Mouse (Mus musculus): ENCODE results near the gene Rita1.
A peak's percentile ranks its signal among the peaks of the same experiment; 100 is the strongest.

Gene Rita1

DNA sequence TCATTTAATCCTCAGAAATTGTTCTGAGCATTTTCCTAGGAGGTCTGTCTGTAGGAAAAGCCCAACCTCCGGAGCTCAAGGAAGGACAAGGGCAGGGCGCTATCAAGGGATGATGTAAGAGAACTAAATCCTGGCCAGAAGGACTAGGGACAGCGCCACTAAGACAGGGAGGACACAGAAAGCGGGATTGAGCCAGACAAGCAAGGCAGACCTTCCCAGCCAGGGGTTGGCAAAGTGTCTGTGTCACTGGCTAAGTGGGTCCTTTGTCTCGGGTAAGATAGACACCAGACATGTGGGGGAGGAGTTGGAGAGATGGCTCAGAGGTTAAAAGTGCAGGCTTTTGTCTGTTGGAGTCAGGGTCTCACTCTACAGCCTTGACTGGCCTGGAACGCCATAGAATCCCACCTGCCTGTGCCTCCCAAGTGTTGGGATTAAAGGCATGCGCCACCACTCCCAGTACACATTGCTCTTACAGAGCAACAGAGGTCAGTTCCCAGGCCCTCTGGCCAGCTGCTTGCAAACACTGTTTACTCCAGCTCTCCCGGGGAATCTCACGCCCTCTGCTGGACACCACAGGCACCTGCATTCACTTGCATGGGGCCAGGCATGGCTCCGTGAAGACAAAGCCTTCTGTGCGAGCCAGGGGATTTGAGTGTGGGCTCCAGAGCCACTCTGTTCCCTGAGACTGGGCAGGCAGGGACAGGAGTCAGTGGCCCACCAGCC, 11.3 kb downstream of the Rita1 start:
- DNase-seq (ENCODE audit: low spot score), result peak; percentile 44

DNA sequence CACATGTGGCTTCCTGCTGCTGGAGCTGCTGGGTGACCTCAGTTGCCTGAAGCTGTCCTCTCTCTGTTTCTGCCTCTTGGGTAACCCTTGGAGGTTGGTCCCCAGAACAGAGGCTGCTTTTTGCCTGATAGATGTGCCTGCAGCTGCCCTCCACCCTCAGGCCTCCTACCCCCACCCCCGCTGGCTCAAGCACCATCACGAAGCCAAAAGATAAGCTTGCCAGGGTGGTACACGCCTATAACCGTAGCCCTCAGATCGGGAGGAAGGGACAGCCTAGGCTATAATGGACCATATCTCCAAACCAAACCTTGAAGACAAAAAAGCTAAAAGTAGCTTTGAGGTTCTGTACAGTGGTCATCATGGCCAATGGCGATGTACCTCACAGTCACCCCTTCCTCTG, 12.8 kb downstream of the Rita1 start:
- DNase-seq (ENCODE audit: low spot score), result no peak

DNA sequence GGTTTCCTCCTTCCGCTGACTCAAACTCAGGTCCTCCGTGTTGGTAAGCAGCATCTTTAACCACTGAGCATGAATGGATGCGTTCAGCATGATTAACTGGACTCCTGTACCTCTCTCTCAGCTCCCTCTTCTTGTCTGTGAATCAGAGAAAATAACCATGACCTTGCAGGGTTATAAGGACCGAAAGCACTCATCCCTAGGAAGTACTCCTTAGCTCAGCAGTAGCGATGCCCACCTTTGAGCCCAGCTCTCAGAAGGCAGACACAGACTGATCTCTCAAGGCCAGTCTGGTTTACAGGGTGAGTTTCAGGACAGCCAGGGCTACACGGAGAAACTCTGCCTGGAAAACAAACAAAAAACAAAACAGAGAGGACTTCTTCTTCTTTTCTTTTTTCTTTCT, 17.9 kb downstream of the Rita1 start:
- no peak for DNase-seq (ENCODE audit: low spot score)

DNA sequence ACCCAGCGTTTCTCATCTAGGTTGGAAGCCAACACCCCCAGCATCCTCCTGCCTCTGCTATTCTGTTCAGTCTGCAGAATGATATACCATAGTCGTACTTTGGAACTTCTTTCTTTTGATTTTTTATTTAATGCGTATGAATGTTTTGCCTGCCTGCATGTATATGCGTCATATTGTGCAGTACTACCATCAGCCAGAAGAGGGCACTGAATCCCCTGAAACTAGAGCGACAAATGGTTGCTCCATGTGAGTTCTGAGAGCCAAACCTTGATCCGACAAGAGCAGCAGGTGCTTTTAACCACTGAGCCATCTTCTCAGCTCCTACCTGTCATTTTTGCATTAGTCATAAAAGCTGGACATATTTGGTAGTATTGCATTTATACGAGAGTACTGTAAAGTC, 20.2 kb downstream of the Rita1 start:
- DNase-seq (ENCODE audit: low spot score), result no peak

DNA sequence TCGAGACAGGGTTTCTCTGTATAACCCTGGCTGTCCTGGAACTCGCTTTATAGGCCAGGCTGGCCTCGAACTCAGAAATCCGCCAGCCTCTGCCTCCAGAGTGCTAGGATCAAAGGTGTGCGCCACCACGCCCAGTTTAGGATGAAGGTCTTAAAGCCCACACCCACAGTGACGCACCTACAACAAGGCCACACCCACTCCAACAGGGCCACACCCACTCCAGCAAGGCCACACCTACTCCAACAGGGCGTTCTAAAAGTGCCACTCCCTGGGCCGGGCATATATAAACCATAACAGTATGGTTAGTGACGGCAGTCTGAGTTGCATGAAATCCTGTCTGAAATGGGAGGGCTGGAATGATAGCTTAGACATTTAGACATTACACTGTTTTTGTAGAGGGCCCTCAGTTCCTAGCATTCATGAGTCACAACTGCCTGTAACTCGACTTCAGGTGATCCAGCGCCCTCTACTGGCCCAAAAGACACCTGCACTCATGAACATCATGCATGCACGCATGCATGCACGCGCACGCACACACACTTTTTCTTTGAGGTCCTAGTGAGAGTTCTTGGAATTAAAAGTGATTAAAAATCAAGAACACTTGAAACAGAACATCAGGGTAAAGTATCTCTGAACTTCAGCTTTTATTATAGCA, 21.9 kb downstream of the Rita1 start:
- no peak for DNase-seq (ENCODE audit: low spot score)

DNA sequence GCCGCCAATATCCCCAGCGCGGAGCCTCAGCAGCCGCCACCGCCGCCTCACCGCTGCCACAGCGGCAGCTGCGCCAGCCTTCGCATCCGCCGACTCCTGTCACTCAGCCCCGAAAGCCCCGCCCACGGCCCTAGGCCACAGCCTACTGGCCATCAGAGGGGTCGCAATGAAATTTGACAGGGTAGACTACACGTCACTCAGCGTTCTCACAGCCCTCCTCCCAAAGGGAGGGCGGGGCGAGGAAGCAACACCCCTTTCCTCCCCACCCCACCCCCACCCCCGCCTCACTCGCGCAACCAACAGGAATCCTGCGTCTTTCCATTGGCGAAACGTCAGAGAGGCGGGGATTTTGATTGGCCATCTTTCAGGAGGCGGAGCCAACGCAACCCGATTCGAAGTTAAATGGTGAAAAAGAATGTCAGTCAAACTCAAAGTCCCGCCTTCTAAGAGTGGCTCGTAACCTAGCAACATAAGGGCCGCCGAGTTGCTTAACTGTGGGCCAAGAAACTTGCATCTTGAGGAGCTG, 23.8 kb downstream of the Rita1 start, which contains the start of the genes Tpcn1 and Iqcd:
Tpcn1 (minus strand) TSS at position 105 of the 526 bp plus-strand sequence.
Iqcd (plus strand) TSS at position 448 of the 526 bp plus-strand sequence.
- DNase-seq (ENCODE audit: low spot score), result peak; percentile 100

DNA sequence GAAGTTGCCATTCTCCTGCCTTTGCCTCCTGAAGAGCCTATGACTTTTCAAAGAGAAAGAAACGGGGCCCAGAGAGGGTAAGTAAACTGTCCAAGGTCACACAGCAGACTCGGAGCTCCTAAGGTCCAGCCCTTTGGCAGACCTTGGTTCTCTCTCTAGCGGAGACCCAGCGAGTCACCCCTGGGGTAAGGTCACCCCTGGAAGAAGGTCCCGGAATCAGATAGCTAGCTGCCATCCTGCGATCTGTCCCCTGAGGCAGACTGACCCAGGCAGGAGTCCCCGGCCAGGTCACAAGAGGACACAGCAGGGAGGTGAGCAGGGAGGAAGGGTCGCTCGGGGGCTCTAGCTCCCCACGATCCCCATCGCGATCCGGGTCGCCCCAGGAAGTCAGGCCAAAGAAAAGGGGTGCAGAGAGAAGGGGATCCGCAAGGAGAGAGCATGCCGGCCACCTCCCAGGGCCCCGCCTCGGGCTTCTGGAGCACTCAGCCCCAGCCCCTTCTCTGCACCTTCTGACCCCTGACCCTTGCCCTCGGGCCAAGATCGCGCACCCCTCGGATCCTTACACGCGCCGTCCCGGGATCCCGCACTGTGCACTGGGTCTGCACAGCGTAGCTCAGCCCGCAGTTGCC, 24.3 kb downstream of the Rita1 start:
- no peak for DNase-seq (ENCODE audit: low spot score)

DNA sequence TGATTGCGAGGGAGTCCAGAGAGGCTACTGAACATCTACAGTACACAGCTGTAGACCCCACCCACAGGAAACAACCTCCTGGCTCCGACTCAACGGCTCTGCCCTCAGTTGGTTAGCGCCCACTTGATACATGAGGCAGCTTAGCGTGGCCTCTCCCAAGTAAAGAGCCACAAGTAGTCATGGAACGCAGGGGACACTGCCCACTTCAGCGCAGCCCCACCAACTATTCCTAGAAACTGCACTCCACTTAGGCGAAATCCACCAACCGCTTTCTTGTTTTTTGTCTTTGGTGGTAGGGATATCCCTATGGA, 24.8 kb downstream of the Rita1 start:
- DNase-seq (ENCODE audit: low spot score), result peak; percentile 49

DNA sequence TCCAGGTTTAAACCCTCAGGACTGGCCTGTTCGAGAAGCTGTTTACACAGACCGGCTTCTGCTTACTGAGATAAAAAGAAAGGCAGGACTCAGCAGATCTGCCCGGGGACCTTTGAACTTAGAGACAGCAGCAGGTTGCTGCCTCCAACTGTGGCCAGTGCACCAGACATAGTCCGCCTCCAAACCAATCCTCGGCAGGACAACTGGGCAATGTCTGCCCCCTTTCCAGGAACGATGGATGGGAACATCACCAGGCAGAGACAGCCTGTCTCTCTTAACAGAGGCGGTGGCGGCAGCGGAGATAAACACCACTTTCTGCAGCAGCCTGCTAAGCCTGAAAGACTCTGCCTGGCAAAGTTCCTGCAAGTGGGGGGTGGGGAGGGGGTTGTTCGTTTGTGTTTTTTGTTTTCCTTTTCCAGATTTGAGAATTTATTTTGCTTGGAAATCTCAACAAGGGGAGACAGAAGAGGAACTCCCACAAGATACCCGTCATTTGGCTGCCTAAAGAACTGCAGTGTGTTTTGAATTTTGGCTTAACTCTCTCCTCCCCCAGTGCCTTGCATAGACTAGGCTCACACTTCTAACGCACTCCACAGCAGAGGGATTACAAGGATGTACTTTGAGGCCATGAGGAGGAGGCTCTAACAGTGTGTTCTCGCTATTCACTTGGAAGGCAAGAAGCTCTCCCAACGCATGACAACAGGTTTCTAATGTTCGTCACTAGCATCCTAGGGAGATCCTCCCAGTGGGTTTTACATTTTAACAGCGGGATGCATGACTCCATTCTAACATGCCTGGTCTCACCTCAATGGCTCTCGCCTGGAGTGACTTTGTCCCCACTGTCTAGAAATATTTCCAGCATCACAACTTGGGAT, 25.4 kb downstream of the Rita1 start:
- DNase-seq (ENCODE audit: low spot score), result peak; percentile 92

DNA sequence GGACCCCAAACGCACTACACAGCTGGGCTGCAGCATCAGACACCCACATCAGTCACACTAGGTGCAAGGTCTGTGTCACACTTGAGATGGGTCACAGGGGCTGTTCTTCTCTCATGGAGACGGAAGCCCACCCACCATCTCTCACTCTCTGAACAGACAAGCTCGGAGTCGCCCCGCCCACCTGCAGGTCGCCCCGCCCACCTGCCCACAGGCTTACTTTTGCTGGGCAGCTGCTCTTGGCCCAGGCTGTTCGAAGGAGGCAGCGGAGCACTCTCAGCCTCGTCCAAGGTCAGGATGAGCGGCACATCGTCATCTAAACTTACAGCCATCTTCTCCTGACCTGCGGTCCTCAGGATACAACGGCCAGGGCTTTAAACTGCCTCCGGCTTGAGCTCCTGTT, 27.4 kb downstream of the Rita1 start:
- peak; percentile 47 for DNase-seq (ENCODE audit: low spot score)

DNA sequence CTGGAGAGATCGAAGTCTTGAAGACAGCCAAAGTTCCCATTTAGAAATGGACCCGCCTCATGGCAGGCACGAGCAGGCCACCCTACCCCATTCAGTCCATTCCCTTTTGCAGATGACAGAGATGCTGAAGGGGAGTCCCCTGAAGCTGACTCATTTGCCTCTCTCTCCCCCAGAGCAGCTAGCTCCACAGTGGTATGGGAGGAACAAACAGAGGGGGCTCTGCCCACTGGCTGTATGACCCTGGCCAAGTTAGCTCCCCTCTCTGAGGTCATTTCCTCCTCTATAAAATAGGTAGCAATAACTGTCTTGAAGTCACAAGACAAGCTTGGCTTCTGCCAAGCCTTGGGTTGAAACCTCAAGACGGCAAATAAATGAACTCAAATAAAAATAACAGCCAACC, 28.9 kb downstream of the Rita1 start:
- no peak for DNase-seq (ENCODE audit: low spot score)

DNA sequence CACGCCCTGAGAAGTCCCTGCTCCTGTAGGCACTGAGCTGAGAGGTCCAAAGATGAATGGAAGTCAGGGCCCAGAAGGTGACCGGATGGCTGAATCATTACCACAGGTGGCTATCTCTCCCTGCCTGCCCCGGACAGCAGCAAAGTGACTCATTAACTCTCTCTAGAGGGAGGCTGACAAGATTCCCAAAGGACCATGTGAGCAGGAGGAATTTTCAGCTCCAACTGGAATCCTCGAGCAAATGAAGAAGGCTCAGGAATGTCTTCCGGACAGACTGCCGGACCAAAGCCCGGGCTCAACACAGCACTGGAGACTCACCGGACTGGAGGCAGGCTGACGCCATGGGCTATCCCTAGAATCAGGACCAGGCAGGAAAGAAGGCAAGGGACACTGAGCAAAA, 30.4 kb downstream of the Rita1 start:
- peak; percentile 84 for DNase-seq (ENCODE audit: low spot score)

DNA sequence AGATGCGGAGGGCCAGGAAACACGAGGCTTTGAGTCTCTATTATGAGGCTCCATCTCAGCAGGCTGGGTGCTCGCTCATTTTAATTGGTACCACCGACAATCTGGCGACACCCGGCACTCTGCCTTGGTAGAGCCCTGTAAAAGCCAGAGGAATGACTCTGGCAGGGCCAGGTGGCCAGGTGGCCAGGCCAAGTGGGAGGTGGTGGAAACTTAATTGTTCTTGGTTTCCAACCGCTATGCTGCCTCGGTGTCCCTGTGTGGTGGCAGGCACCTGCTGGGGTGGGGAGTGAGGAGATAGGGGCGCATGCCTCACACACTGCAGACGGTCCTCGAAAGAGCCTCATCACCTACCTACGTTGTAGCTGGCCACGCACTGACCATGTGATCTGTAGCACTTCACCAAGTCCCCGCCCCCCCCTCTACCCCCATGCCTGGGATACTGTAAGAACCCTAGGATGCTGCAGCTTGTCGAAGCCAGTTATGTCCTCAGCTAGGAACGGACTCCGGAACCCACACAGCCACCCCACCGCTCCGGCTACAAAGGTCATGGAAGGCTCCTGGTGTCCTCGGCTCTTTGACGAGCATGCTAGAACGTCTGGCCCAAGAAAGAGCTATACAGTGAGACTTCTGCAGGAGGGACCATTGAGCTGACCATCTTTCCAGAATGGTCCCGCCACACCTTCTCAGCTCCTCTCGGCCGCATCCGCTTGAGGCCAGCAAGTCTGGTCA, 32.3 kb downstream of the Rita1 start:
- DNase-seq (ENCODE audit: low spot score), result no peak

DNA sequence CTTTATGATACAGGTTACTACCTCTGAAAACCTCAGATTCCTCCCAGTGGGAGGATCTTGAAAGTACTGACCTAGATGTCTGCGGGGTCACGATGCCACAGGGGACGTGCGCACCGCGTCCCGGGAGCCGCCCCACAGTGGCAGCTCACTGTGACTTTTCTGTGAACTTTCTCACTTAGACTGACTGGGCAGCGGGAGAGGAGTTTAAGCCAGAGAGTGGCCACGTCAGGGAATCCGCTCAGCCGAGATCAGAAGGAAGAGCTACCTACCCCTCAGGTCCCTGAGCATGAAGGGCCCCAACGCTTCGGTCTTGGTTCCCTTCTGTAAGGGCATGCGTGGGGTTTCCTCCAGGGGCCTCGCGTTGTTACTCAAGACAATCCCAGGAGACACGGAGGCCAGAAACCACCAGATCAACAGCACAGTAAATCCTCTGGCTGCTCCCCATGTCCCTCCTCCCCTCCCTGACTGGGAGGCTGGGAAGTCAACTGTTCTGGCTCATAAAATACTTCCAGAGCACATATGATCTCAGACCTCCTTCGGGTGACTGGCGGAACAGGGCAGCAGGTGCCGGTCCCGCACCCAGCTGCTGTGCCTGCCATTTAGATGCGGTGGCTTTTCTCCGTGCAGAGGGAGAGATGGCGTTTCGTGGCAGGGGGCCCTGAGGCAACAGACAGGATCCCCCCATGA, 33.0 kb downstream of the Rita1 start:
- no peak for DNase-seq (ENCODE audit: low spot score)

DNA sequence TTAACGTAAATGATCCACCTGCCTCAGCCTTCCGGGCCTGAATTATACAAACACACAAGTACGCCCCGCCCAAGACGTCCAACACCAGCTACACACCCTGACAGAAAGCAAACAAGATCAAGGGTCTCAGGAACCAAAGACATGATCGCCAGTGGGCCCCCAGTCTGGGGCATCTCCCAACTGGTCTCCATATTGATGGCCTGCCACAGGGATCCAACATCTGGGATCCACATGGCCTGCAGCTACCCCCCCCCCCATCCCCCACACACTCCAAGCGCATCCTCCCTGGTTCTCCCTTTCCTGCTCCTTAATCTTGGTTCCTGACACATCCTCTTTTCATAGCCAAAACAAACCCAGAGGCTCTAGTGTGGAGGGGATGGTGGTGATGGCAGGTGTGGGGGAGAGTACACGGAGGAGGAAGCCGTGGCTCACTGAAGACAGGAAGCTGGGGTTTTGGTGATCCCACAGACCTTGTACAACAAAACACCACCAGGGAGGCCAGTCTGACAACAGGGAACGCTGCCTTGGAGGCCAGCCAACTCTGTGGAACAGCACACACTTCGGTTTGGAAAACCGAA, 33.8 kb downstream of the Rita1 start:
- DNase-seq (ENCODE audit: low spot score), result peak; percentile 58

DNA sequence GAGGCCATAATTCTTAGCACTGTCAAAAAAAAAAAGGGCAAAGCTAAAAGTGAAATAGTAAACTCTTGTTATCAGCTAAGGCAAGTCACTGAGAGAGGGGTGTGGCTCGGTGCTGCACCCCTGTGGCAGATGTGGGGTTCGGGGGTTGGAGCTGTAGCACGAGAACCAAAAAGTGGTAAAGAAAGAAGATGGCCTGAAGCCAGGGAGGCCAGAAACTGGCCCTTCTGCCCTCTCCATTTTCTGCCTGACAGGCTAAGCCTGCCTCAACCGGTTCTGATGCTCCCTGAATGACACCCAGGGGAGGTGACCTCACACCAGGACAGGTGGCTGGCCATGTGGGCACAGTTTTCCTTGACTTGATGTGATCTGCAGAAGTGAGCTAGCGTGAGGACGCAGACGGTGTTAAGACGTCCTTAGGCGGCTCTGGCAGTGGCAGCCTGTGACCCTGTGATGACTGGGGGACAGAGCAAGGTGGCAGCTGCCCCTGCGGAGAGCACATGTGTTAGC, 34.4 kb downstream of the Rita1 start:
- DNase-seq (ENCODE audit: low spot score), result no peak

DNA sequence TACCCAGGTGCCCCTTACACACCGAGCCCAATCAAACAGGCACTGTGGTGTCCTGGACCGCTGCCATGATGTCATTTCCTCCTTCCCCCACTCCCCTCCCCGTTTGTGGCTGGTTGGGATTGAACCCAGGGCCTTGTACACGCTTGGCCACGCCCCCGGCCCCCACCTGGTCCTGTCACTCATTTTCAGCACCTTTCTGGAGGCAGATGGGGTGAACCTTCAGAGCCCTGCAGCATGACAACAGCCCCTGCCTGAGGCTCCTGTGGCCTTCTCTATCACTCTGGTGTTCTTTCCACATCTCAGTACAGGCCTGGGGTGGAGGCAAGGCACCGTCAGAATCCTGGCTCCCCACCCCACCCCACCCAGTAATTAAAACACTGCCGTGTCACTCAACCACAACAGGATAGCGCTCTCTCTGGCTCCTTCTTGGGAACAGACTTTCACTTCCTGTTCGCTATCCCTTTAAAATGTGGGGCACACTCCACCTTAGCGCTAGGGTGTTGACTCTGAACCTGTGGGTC, 35.5 kb downstream of the Rita1 start:
- no peak for DNase-seq (ENCODE audit: low spot score)

DNA sequence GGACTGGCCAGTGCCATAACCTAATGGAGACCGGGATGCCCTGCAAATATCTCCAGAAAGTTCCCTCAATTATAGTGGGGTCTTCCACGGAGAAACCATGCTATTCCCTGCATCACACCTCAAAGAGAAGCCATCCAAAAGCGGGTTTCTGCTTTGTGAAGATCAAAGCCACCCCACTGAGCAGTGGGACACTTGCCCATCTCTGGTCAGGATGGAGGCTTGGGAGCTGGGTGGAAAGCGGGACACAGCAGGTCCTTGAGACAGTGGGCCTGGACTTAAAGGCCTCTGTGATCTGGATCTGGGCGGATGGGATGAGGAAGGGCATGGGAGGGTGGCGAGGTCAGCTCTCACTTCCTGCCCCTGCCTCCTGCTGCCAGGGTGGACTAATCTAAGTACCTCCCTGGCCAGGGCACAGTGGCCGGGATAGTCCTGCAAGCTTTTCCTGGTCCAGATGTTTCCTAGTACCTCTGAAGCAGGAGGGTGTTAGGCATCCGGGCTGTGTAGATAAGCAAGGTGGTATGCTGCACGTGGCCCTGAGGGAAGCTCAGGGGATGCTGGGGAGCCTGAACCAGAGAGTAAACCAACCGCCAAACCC, 37.8 kb downstream of the Rita1 start:
- DNase-seq (ENCODE audit: low spot score), result no peak

DNA sequence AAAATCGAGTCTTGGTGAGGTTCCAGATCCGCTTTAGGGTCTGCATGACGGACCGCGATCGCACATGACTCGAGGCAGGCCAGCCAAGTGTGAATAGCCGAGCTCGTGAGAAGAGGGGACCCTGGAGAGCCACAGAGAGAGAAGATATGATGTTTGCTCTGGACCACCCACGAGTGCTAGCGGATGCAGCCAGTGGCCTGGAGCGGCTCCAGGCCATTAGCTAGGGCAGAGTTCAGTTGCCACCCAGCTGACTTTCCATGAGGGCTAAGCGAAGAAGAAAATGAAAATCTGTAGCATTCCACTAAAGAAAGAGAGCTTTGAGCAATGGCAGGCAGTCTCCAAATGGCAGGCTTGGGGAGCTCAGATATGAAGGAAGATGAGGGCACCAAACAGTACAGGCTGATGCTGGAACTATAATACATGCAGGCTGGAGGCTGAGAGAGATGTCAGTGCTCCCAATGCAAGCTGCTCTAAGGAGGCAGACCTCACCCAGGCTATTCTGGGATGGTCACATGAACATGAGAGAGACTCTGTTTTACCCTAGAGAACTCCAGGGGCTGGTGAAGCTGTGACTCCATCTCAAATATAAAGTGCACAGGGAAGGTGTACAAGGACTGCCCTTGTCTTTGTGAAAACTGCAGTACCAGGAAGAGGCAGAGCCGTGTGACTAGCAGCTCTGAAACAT, 41.2 kb downstream of the Rita1 start:
- DNase-seq (ENCODE audit: low spot score), result no peak

Data from yolk sac, embryonic 10.5 days (tissue).